Mouse (Mus musculus): ENCODE measurements around the gene Strbp. TPM values are rescaled to one million over a fixed set of nuclear protein-coding genes. Genes with fewer than 3 reads are reported as not detected.

The Strbp gene
- polyA plus RNA-seq, 1 experiment, result 1.8 TPM

DNA sequence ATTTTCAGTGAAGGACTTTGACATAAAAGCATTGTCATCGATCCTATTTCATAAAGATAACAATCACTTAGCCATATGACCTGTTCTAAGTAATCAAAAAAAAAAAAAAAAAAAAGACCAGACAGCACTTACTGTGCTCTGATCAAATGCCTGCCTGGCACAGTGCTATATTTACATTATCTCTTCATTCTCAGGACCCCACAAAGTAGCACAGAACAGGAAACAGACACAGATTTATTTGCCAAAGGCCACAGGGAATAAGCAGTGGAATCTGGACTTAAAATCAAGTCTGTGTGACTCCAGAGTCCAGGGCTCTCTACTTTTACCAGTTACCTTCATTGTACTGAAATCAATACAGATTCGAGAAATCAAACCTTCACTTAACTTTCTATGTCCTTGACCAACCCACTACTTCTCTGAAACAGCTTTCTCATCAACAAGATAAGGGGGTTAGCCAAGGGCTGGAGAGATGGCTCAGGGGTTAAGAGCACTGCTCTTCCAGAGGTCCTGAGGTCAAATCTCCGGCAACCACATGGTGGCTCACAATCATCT lies 14.5 kb downstream of the Strbp start:
- Histone ChIP-seq H3K36me3 (ENCODE audit: control insufficient read depth, insufficient read depth) (no peaks in the 10 kb centered on the region), H3K79me3 (ENCODE audit: low read depth) (peaks cover 1% of the 10 kb centered on the region), H3K27me3 (ENCODE audit: control insufficient read depth, insufficient read depth, insufficient read length) (no peaks in the 10 kb centered on the region), H3ac (ENCODE audit: control insufficient read depth, insufficient read length, low read depth) (no peak overlapping the region), H3K4me3 (ENCODE audit: insufficient read depth, poor library complexity, severe bottlenecking) (no peak overlapping the region), H3K79me2 (ENCODE audit: control insufficient read depth, insufficient read depth) (no peaks in the 10 kb centered on the region)
- TF ChIP-seq MAX (IDR thresholded peaks at IDR 0.05) (no peak), FOSL1 (IDR thresholded peaks at IDR 0.05; ENCODE audit: insufficient read depth, low read length, poor library complexity, severe bottlenecking) (no peak), CTCF (IDR thresholded peaks at IDR 0.05; ENCODE audit: control insufficient read depth, insufficient read depth, insufficient read length) (no peak), USF1 (IDR thresholded peaks at IDR 0.05; ENCODE audit: low read depth) (no peak), CEBPB (IDR thresholded peaks at IDR 0.05; ENCODE audit: low read depth) (no peak), MYOG (IDR thresholded peaks at IDR 0.05; ENCODE audit: control insufficient read depth, extremely low read depth, insufficient read length) (no peak), MYOD1 (IDR thresholded peaks at IDR 0.05; ENCODE audit: control insufficient read depth, insufficient read length, low read depth) (no peak)

- H3K4me3 ChIP-seq (ENCODE audit: insufficient read depth, poor library complexity, severe bottlenecking), result no peak overlapping the region
- H3K79me3 ChIP-seq (ENCODE audit: low read depth), result peaks cover 1% of the 10 kb centered on the region
- no peaks in the 10 kb centered on the region for H3K27me3 ChIP-seq (ENCODE audit: control insufficient read depth, insufficient read depth, insufficient read length)
- no peaks in the 10 kb centered on the region for H3K36me3 ChIP-seq (ENCODE audit: control insufficient read depth, insufficient read depth)
- no peaks in the 10 kb centered on the region for H3K79me2 ChIP-seq (ENCODE audit: control insufficient read depth, insufficient read depth)
- TF ChIP-seq MAX (IDR thresholded peaks at IDR 0.05) (no peak), CTCF (IDR thresholded peaks at IDR 0.05; ENCODE audit: control insufficient read depth, insufficient read depth, insufficient read length) (no peak), CEBPB (IDR thresholded peaks at IDR 0.05; ENCODE audit: low read depth) (no peak), MYOD1 (IDR thresholded peaks at IDR 0.05; ENCODE audit: control insufficient read depth, insufficient read length, low read depth) (no peak), FOSL1 (IDR thresholded peaks at IDR 0.05; ENCODE audit: insufficient read depth, low read length, poor library complexity, severe bottlenecking) (no peak), MYOG (IDR thresholded peaks at IDR 0.05; ENCODE audit: control insufficient read depth, extremely low read depth, insufficient read length) (no peak), USF1 (IDR thresholded peaks at IDR 0.05; ENCODE audit: low read depth) (no peak)
- no peak overlapping the region for H3ac ChIP-seq (ENCODE audit: control insufficient read depth, insufficient read length, low read depth)
Measured at GRCm38 (mm10) chr2:37687031-37687430, 16.6 kb downstream of the Strbp start.

- no peak for TF ChIP-seq MYOD1 (IDR thresholded peaks at IDR 0.05; ENCODE audit: control insufficient read depth, insufficient read length, low read depth)
- TF ChIP-seq CEBPB (IDR thresholded peaks at IDR 0.05; ENCODE audit: low read depth), result no peak
- TF ChIP-seq CTCF (IDR thresholded peaks at IDR 0.05; ENCODE audit: control insufficient read depth, insufficient read depth, insufficient read length), result no peak
- no peak for TF ChIP-seq MYOG (IDR thresholded peaks at IDR 0.05; ENCODE audit: control insufficient read depth, extremely low read depth, insufficient read length)
- TF ChIP-seq MAX (IDR thresholded peaks at IDR 0.05), result no peak
- TF ChIP-seq FOSL1 (IDR thresholded peaks at IDR 0.05; ENCODE audit: insufficient read depth, low read length, poor library complexity, severe bottlenecking), result no peak
- no peak for TF ChIP-seq USF1 (IDR thresholded peaks at IDR 0.05; ENCODE audit: low read depth)
- Histone ChIP-seq H3K79me2 (ENCODE audit: control insufficient read depth, insufficient read depth) (no peaks in the 10 kb centered on the region), H3K79me3 (ENCODE audit: low read depth) (peaks cover 1% of the 10 kb centered on the region), H3K36me3 (ENCODE audit: control insufficient read depth, insufficient read depth) (no peaks in the 10 kb centered on the region), H3K27me3 (ENCODE audit: control insufficient read depth, insufficient read depth, insufficient read length) (no peaks in the 10 kb centered on the region), H3K4me3 (ENCODE audit: insufficient read depth, poor library complexity, severe bottlenecking) (no peak overlapping the region), H3ac (ENCODE audit: control insufficient read depth, insufficient read length, low read depth) (no peak overlapping the region)
Measured at GRCm38 (mm10) chr2:37684864-37685263, 18.8 kb downstream of the Strbp start.

DNA sequence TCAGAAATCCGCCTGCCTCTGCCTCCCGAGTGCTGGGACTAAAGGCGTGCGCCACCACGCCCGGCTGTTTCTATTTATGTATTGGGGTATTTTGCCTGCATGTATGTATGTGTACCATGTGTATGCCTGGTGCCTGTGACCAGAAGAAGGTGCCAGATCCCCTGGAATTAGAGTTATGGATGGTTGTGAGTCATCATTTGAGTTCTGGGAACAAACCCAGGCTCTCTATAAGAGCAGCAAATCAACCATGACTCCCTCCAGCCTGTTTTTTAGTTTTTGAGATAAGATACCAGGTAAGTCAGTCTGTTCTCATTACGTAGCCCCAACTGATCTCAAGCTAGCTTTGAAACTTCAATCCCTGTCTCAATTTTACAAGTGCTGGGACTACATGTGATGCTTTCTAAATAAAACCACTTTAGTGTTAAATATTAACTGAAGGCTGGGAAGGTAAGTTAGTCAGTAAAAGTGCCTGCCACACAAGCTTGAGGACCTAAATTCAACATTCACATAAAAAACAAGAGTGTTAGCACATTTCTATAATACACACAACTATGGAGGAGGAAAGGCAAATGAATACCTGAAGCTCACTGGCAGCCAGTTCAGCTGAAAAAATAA lies 21.4 kb downstream of the Strbp start:
- H3K79me3 ChIP-seq (ENCODE audit: low read depth), result peaks cover 1% of the 10 kb centered on the region
- no peak overlapping the region for H3K4me3 ChIP-seq (ENCODE audit: insufficient read depth, poor library complexity, severe bottlenecking)
- TF ChIP-seq FOSL1 (IDR thresholded peaks at IDR 0.05; ENCODE audit: insufficient read depth, low read length, poor library complexity, severe bottlenecking) (no peak), MYOD1 (IDR thresholded peaks at IDR 0.05; ENCODE audit: control insufficient read depth, insufficient read length, low read depth) (no peak), USF1 (IDR thresholded peaks at IDR 0.05; ENCODE audit: low read depth) (no peak), CEBPB (IDR thresholded peaks at IDR 0.05; ENCODE audit: low read depth) (no peak)
- H3K36me3 ChIP-seq (ENCODE audit: control insufficient read depth, insufficient read depth), result no peaks in the 10 kb centered on the region
- H3K27me3 ChIP-seq (ENCODE audit: control insufficient read depth, insufficient read depth, insufficient read length), result no peaks in the 10 kb centered on the region
- H3K79me2 ChIP-seq (ENCODE audit: control insufficient read depth, insufficient read depth), result no peaks in the 10 kb centered on the region
- no peak overlapping the region for H3ac ChIP-seq (ENCODE audit: control insufficient read depth, insufficient read length, low read depth)

GRCm38 (mm10) chr2:37651086-37651485 lies 52.6 kb downstream of the Strbp start:
- no peak overlapping the region for H3ac ChIP-seq (ENCODE audit: control insufficient read depth, insufficient read length, low read depth)
- H3K79me3 ChIP-seq (ENCODE audit: low read depth), result no peaks in the 10 kb centered on the region
- no peak for TF ChIP-seq FOSL1 (IDR thresholded peaks at IDR 0.05; ENCODE audit: insufficient read depth, low read length, poor library complexity, severe bottlenecking)
- no peak for TF ChIP-seq CTCF (IDR thresholded peaks at IDR 0.05; ENCODE audit: control insufficient read depth, insufficient read depth, insufficient read length)
- no peak for TF ChIP-seq MYOD1 (IDR thresholded peaks at IDR 0.05; ENCODE audit: control insufficient read depth, insufficient read length, low read depth)
- no peak for TF ChIP-seq MYOG (IDR thresholded peaks at IDR 0.05; ENCODE audit: control insufficient read depth, extremely low read depth, insufficient read length)
- no peak for TF ChIP-seq CEBPB (IDR thresholded peaks at IDR 0.05; ENCODE audit: low read depth)
- TF ChIP-seq USF1 (IDR thresholded peaks at IDR 0.05; ENCODE audit: low read depth), result no peak
- H3K4me3 ChIP-seq (ENCODE audit: insufficient read depth, poor library complexity, severe bottlenecking), result no peak overlapping the region
- no peaks in the 10 kb centered on the region for H3K27me3 ChIP-seq (ENCODE audit: control insufficient read depth, insufficient read depth, insufficient read length)
- no peaks in the 10 kb centered on the region for H3K79me2 ChIP-seq (ENCODE audit: control insufficient read depth, insufficient read depth)
- no peaks in the 10 kb centered on the region for H3K36me3 ChIP-seq (ENCODE audit: control insufficient read depth, insufficient read depth)

Measured in C2C12 (cell line).